Mouse (Mus musculus) myocyte (in vitro differentiated cells): ENCODE measurements at regions not wholly inside any gene's neighbourhood (a gene's known extent, or its start where the extent isn't known, plus 50 kb on each side); places are given as distances from the start of the nearest gene placed in this dataset.
A peak's percentile ranks its signal among the peaks of the same experiment; 100 is the strongest.

ENCODE experiments used
- E2F4 ChIP-seq: IDR thresholded peaks from one replicate; pipeline ENCODE4 v1.6.1; 2011; ENCODE audit warnings: mild to moderate bottlenecking, control low read depth, moderate library complexity; ENCODE audit not compliant: insufficient read depth
- MYOD1 ChIP-seq, 3 experiments: IDR thresholded peaks; one replicate each; pipeline ENCODE4 v1.6.1; 2011; ENCODE audit warnings: control low read depth in 2 of 3, low read depth in 2 of 3, mild to moderate bottlenecking in 2 of 3, moderate library complexity in 1 of 3; ENCODE audit not compliant: insufficient read length in 2 of 3, control insufficient read depth in 1 of 3
- MYOG ChIP-seq, 3 experiments: IDR thresholded peaks; one replicate each; pipeline ENCODE4 v1.6.1; 2011; ENCODE audit warnings: control low read depth in 2 of 3, low read depth in 2 of 3, mild to moderate bottlenecking in 2 of 3; ENCODE audit not compliant: insufficient read length in 2 of 3, control insufficient read depth in 1 of 3, insufficient read depth in 1 of 3
- POLR2A ChIP-seq: IDR thresholded peaks from one replicate; pipeline ENCODE4 v1.6.1; 2011; ENCODE audit warnings: low read depth, mild to moderate bottlenecking, control low read depth, moderate library complexity; ENCODE audit not compliant: insufficient read length
- POLR2AphosphoS2 ChIP-seq: IDR thresholded peaks from one replicate; pipeline ENCODE4 v1.6.1; 2011; ENCODE audit warnings: low read depth, control low read depth; ENCODE audit not compliant: insufficient read length
- SRF ChIP-seq: IDR thresholded peaks from one replicate; pipeline ENCODE4 v1.6.1; 2011; ENCODE audit warnings: low read depth; ENCODE audit not compliant: control insufficient read depth, insufficient read length
- TCF12 ChIP-seq: IDR thresholded peaks from one replicate; pipeline ENCODE4 v1.6.1; 2011; ENCODE audit warnings: mild to moderate bottlenecking, control low read depth; ENCODE audit not compliant: poor library complexity, insufficient read depth, severe bottlenecking
- USF1 ChIP-seq: IDR thresholded peaks from one replicate; pipeline ENCODE4 v1.6.1; 2011; ENCODE audit warnings: low read depth, mild to moderate bottlenecking, control low read depth, moderate library complexity

DNA sequence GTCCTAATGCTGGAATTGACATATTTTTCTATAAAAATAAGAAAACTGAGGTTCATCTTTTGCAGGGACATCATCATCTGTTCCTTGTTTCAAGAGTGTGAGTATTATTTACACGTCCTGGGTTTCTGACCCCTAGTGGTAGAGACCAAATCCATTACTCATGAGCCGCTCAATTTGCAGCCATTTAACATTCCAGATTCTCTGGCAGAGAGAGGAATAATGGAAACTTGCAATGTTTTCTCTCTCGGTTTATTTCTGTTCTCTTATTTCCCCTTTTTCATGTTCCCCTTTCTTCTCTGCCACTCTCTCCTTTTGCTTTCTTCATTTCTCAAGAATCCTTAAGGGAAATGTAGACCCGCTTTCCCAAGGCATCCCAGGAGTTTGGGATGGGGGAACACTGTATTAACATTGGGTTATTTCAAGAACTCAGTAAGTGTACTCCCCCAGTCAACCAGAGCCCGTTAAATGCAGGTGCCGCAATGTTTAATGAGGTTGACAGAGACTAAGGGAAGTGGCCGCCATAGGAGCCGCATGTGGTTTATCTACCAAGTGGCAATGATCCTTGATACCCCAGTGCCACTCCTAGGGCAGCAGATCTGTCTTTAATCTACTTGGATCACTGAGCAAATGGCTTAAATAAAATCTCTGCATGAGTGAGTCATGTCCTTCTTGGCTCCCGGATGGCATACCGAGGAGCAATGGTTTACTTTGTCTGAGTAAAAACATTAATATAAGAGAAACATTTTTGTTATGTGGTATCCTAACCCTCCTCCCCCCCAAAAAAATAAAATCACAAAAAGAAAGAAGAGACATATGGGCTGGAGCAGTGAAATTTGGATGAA, 206.3 kb downstream of the Map2k6 start:
- TF ChIP-seq MYOD1 (IDR thresholded peaks at IDR 0.05; ENCODE audit: control insufficient read depth in 1 of 3, insufficient read length in 2 of 3, low read depth in 2 of 3), result peak in 1 of 3 experiments; percentile 7
- TF ChIP-seq POLR2A, result no peak
- TF ChIP-seq TCF12, result no peak
- no peak for TF ChIP-seq E2F4
- TF ChIP-seq USF1, result no peak
- no peak for TF ChIP-seq SRF
- TF ChIP-seq MYOG (IDR thresholded peaks at IDR 0.05; ENCODE audit: control insufficient read depth in 1 of 3, insufficient read depth in 1 of 3, insufficient read length in 2 of 3, low read depth in 2 of 3), result no peak
- TF ChIP-seq POLR2AphosphoS2, result no peak
